Mouse (Mus musculus) kidney, adult 2 months (tissue): Measurements from ENCODE around the gene Awat2.

Experiments used
- CTCF ChIP-seq: fragments of 200-500 bp; conservative IDR thresholded peaks from 2 replicates; pipeline ENCODE4 v1.5.1; 2011; ENCODE audit warnings: low read depth, mild to moderate bottlenecking, control low read depth, low read length, moderate library complexity, mixed read lengths; ENCODE audit not compliant: insufficient read depth, insufficient read length
- POLR2A ChIP-seq: fragments of 200-500 bp; IDR thresholded peaks from one replicate; pipeline ENCODE4 v1.6.1; 2011; ENCODE audit warnings: low read depth, low read length, control low read depth

GRCm38 (mm10) chrX:100356974-100357373 lies 85.5 kb downstream of the Awat2 start:
- no peak for TF ChIP-seq CTCF
- no peak for TF ChIP-seq POLR2A
